Mouse (Mus musculus) small intestine, adult 2 months (tissue): ENCODE measurements around the gene Smu1.

ENCODE experiments used
- CTCF ChIP-seq: fragments of 200-500 bp; IDR thresholded peaks from 2 replicates; pipeline ENCODE4 v1.5.1; 2012; ENCODE audit warnings: low read depth, mild to moderate bottlenecking, control low read depth, inconsistent platforms, low read length, moderate library complexity, mixed read lengths; ENCODE audit not compliant: insufficient replicate concordance, insufficient read length; ENCODE audit errors: extremely low read depth
- POLR2A ChIP-seq: fragments of 200-500 bp; IDR thresholded peaks from 2 replicates; pipeline ENCODE4 v1.6.1; 2012; ENCODE audit warnings: low read depth, mild to moderate bottlenecking, control low read depth, inconsistent platforms, low read length, moderate library complexity

DNA sequence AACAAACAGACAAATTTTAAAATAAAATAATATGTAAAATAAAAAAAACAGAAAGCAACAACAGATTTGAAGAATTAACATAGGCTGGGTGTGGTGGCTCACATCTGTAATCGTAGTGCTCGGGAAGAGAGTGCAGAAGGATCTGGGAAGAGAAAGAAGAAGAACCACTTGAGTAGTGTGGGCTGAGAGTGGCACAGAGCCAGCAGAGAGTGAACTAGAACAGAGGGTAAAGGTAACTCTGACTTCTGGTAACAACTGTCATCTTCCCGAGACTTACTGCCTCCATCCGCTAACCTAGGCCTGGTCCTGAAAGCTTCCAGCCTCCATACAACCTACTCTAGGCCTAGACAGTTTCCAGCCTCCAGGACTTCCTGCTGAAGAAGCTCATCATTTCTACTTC is 33.5 kb upstream of the Smu1 start:
- no peak for TF ChIP-seq POLR2A
- no peak for TF ChIP-seq CTCF
